Mouse (Mus musculus) cerebellum, adult 2 months (tissue): ENCODE results near the gene F10.

Experiments
- CTCF ChIP-seq: fragments of 200-500 bp; IDR thresholded peaks from 2 replicates; pipeline ENCODE4 v1.5.1; 2011; ENCODE audit warnings: low read depth, mild to moderate bottlenecking, control low read depth, low read length, moderate library complexity, borderline replicate concordance; ENCODE audit not compliant: insufficient read depth
- POLR2A ChIP-seq: fragments of 200-500 bp; IDR thresholded peaks from 2 replicates; pipeline ENCODE4 v1.6.1; 2011; ENCODE audit warnings: low read length, control low read depth, borderline replicate concordance; ENCODE audit not compliant: insufficient read depth

DNA sequence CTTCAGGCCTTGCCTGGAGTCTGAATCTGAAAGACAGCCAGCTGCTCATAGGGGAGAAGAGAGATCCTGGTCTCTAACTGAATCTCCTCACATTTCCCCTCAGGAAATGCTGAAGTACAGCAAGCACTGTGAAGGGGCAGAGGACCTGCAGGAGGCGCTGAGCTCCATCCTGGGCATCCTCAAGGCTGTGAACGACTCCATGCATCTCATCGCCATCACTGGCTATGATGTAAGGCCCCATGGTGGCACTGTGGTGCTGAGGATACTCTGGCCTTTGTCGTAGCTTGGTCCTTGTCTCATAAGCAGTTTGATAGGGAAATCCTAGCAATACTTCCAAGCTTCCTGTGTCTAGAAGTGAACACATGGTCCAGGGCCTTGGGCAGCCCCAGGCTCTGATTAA, 26.8 kb upstream of the F10 start:
- no peak for TF ChIP-seq CTCF
- TF ChIP-seq POLR2A: no peak
